Mouse (Mus musculus): Measurements from ENCODE around the gene Bcl10. TPM values are rescaled to one million over a fixed set of nuclear protein-coding genes. Genes with fewer than 3 reads are reported as not detected.
"Not testable (repeated sequence)": the region's sequence is repeated elsewhere in the genome, so short reads cannot be mapped to it uniquely, and the experiment has no call there.

Gene Bcl10
- total RNA-seq, 2 experiments from 2014 or later: 15.2 TPM

- TF ChIP-seq CTCF (IDR thresholded peaks at IDR 0.05): no peak
- H3K27ac ChIP-seq: no peak overlapping the region
- no peak overlapping the region for H3K4me3 ChIP-seq
- no peak for DNase-seq (ENCODE audit: extremely low spot score in 1 of 2, low spot score in 2 of 2)
- intact Hi-C loops (cut with DNase I): no loop called here
These were observed 39.8 kb downstream of the Bcl10 start for GRCm38 (mm10) chr3:145962411-145962810.

- Histone ChIP-seq H3K27ac (no peak overlapping the region), H3K4me3 (no peak overlapping the region)
- TF ChIP-seq CTCF (IDR thresholded peaks at IDR 0.05): no peak
- intact Hi-C loops (cut with DNase I): no loop called here
- DNase-seq (ENCODE audit: extremely low spot score in 1 of 2, low spot score in 2 of 2): no peak
These were observed 40.8 kb downstream of the Bcl10 start for GRCm38 (mm10) chr3:145963101-145964017.

- DNase-seq (ENCODE audit: extremely low spot score in 1 of 2, low spot score in 2 of 2): no peak
- no peak for TF ChIP-seq CTCF (IDR thresholded peaks at IDR 0.05)
- H3K4me3 ChIP-seq: no peak overlapping the region
- intact Hi-C loops (cut with DNase I): no loop called here
- no peak overlapping the region for H3K27ac ChIP-seq
These were observed 41.4 kb downstream of the Bcl10 start for GRCm38 (mm10) chr3:145964018-145964387.

- H3K27ac ChIP-seq: no peak overlapping the region
- H3K4me3 ChIP-seq: no peak overlapping the region
- no peak for TF ChIP-seq CTCF (IDR thresholded peaks at IDR 0.05)
- DNase-seq (ENCODE audit: extremely low spot score in 1 of 2, low spot score in 2 of 2): no peak
- intact Hi-C loops (cut with DNase I): no loop called here
These were observed 41.9 kb downstream of the Bcl10 start for GRCm38 (mm10) chr3:145964473-145964872.

- H3K4me3 ChIP-seq; intact Hi-C loops (cut with DNase I); H3K27ac ChIP-seq; DNase-seq (ENCODE audit: extremely low spot score in 1 of 2, low spot score in 2 of 2): not testable (repeated sequence)
These were observed 43.0 kb downstream of the Bcl10 start for GRCm38 (mm10) chr3:145965583-145965982.

- TF ChIP-seq CTCF (IDR thresholded peaks at IDR 0.05): no peak
- intact Hi-C loops (cut with DNase I): no loop called here
- DNase-seq (ENCODE audit: extremely low spot score in 1 of 2, low spot score in 2 of 2): no peak
- Histone ChIP-seq H3K27ac (no peak overlapping the region), H3K4me3 (no peak overlapping the region)
These were observed 44.2 kb downstream of the Bcl10 start for GRCm38 (mm10) chr3:145966806-145967205.

GRCm38 (mm10) chr3:145969031-145969501 is 46.5 kb downstream of the Bcl10 start:
- intact Hi-C loops (cut with DNase I): no loop called here
- DNase-seq (ENCODE audit: extremely low spot score in 1 of 2, low spot score in 2 of 2): no peak
- no peak overlapping the region for H3K27ac ChIP-seq
- no peak overlapping the region for H3K4me3 ChIP-seq
- no peak for TF ChIP-seq CTCF (IDR thresholded peaks at IDR 0.05)

GRCm38 (mm10) chr3:145971501-145971900 is 48.9 kb downstream of the Bcl10 start:
- no peak for TF ChIP-seq CTCF (IDR thresholded peaks at IDR 0.05)
- no peak for DNase-seq (ENCODE audit: extremely low spot score in 1 of 2, low spot score in 2 of 2)
- Histone ChIP-seq H3K27ac (no peak overlapping the region), H3K4me3 (no peak overlapping the region)
- intact Hi-C loops (cut with DNase I): no loop called here

- no peak for DNase-seq (ENCODE audit: extremely low spot score in 1 of 2, low spot score in 2 of 2)
- TF ChIP-seq CTCF (IDR thresholded peaks at IDR 0.05): no peak
- intact Hi-C loops (cut with DNase I): no loop called here
- no peak overlapping the region for H3K4me3 ChIP-seq
- H3K27ac ChIP-seq: no peak overlapping the region
These were observed 52.4 kb downstream of the Bcl10 start for GRCm38 (mm10) chr3:145974986-145975385.

Other genes with a start within 250 kb of the Bcl10 start
- gene Ddah1, start 164.1 kb upstream of the Bcl10 start, total RNA-seq (2021): 10 to 100 TPM; 57.1 to 59.7 TPM
- 10 to 100 TPM; 35.8 to 37.5 TPM for gene 2410004B18Rik, start 15.2 kb downstream of the Bcl10 start, total RNA-seq (2021)
- gene Syde2, start 65.1 kb downstream of the Bcl10 start, total RNA-seq (2021): 1 to 10 TPM; 2.8 to 3.4 TPM
- under 1 TPM; 0.21 to 0.25 TPM for gene Wdr63, start 185.3 kb downstream of the Bcl10 start, total RNA-seq (2021)
- gene Mcoln3, start 194.6 kb downstream of the Bcl10 start, total RNA-seq (2021): not detected
- gene Mcoln2, start 227.0 kb downstream of the Bcl10 start, total RNA-seq (2021): not detected

All from left cerebral cortex, adult 2 months (tissue).